Mouse (Mus musculus) B cell, adult (primary cell): ENCODE results near the gene Neurl4. TPM values are rescaled to one million over a fixed set of nuclear protein-coding genes. Genes with fewer than 3 reads are reported as not detected.

Experiments
- total RNA-seq: library from RNA; stranded (reverse); gene quantifications from 4 replicates; pipeline ENCODE4 v1.2.4, GENCODE M21; 2023; ENCODE audit not compliant: inconsistent age

Gene Neurl4
- total RNA-seq, result 55.7 to 74.4 TPM (median 62.8 TPM) in 4 replicates

DNA sequence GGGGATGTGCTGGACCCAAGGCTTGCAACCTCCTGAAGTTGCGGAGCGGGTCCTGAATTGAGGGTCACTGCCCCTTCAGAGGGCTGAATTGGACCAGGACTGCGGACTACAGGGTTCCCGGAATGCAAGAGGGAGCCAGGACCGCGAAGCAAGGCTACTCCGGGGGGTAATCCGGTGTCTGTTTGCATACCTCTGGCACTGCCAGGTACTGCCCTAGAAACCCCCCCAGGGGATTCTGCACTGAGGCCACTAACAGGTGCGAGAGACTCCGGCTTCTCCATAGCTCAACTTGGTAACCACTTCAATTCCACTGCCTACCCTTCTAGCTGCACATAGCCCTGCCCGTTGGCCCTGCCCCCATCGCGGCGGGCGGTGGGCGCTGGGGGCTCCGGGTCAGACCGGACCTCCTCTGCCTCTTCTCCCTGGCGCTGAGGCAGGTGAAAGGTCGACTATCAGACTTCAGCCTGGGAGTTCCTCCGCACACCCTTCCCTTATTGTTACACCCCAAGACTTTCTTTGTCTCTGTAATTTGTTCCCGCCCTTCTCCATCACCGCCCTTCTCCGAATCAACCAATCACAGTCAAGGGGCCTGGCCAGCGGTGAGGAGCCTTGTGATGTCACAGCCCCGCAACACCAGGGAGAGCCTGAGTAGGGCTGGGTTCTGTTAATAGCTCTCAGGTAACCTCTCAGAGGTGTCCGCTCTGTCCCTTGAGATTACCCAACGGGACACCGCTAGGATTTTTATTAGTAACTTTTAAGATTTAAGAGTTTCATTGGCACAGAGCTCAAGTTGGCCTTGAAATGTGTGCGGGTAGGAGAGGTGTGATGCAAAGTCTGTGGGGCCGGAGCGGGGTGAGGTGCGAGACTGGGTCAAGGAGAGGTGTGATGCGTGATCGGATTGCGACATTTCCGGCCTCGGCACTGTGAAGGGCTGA is at the start of gene Neurl4, which contains the start of gene 2810408A11Rik:
Gene Neurl4 (plus strand): TSS at position 602 of the 935 bp plus-strand sequence.
Gene 2810408A11Rik (minus strand): TSS at position 517 of the 935 bp plus-strand sequence.

DNA sequence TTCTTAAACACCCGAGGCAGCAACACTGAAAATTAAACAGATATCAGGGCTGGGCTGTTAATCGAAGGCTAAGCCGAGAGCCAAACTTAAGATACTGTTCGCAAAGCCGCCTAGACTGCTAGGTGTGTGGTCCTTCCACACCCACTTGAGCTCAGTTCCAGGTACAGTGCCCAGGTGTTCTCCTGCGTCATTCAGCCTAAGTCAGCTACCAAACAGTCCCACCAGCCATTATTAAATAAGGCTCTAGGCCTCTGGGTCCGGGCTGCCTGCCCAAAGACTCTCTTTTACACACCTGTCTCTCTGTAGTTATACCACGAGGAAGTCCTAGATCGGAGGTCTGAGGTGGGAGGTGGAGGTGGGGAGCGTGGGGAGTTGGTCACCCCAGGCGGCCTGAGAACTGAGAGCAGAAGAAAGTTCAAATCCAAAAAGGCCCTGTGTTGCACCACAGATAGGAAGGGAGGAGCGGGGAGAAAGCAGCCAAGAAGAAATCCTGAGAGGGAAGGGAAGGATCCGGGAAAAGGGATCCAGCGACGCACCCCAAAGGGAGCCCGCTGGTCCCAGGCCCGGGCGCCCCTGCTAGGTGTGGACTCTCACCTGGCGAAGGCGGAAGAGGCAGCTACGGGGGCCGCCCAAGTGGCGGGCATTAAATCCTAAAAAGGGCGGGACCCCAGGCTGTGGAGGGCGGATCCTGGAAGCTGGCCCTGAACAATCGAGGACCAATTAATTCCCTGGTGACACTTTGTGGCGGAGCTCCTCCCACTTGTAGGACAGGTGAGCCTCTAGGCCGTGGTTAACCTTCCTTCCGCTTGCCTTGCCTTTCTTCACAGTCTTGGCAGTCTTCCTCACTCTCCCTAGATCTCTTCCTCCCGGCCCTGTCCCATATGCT is 42.5 kb upstream of the Neurl4 start, which contains the start of gene Tnk1:
Gene Tnk1 (minus strand): TSS at position 618 of the 886 bp plus-strand sequence.

GRCm38 (mm10) chr11:69877878-69878277 is 23.0 kb upstream of the Neurl4 start, which contains the start of gene Tmem95:
Tmem95 (minus strand) TSS chr11:69878018.

GRCm38 (mm10) chr11:69880853-69881603 is 19.8 kb upstream of the Neurl4 start, which contains the start of gene Kctd11:
Kctd11 (minus strand) TSS chr11:69881406.

DNA sequence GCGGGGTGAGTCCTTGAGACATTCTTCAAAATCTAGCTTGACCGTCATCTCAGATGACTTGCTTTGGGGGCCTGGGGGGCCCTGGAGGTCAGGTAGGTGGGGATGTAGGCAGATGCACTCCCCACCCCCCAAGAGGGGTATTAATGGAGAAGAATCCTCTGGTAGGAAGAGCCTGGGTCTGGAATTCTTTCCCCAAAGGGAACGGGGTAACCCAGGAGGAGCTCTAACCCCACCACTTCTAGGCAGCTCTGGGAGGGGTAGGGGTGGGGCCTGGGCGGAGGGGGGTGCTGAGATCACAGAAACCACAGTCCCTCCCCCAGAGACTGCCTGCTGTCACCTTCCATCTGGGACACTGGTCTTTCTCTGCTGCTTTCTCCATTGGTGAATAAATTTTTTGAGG is 5.6 kb upstream of the Neurl4 start, which contains the start of gene Acap1:
Gene Acap1 (minus strand): TSS at position 249 of the 400 bp plus-strand sequence.

DNA sequence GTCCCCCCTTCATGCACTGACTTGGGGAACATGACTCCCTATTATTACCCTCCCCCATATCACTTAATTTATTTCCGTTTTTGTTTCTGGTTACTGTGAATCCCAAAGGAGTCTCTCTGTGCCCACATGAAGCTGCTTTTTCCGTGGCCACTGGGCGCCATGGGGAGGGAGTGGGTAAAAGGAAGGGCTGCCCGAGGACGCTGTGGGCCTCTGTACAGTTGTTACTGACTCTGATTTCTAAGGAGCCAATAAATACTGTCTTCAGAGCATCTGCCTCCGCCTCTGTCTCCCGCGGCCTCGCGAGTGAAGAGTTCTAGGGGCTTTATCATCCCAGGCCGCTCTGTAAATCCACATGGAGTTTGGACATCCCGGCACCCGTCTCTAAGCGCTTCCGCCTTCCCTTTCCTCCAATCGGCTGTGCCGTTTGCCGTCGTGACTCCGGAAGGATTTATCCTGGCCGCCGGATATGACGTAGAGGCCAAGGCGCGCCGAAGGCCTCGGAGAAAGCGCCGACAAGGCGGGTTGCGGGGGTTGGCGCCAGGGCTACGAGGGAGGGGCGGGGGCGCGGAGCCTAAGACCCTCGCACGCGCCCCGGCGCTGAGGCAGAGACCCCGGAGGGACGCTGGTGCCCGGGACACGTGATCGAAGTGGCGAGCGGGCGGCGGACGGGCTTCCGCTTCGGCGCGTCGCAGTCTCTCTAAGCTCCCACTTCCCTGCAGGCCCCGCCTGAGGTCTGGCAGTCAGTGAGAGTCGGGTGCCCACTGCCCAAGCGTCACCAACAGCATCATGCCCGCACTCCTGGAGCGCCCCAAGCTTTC is 12.9 kb downstream of the Neurl4 start, which contains the start of gene Gps2:
Gene Gps2 (plus strand): TSS at position 335 of the 818 bp plus-strand sequence.

GRCm38 (mm10) chr11:69921114-69922011 is 20.5 kb downstream of the Neurl4 start, which contains the start of gene Eif5a:
Eif5a (minus strand) TSS chr11:69921958.

DNA sequence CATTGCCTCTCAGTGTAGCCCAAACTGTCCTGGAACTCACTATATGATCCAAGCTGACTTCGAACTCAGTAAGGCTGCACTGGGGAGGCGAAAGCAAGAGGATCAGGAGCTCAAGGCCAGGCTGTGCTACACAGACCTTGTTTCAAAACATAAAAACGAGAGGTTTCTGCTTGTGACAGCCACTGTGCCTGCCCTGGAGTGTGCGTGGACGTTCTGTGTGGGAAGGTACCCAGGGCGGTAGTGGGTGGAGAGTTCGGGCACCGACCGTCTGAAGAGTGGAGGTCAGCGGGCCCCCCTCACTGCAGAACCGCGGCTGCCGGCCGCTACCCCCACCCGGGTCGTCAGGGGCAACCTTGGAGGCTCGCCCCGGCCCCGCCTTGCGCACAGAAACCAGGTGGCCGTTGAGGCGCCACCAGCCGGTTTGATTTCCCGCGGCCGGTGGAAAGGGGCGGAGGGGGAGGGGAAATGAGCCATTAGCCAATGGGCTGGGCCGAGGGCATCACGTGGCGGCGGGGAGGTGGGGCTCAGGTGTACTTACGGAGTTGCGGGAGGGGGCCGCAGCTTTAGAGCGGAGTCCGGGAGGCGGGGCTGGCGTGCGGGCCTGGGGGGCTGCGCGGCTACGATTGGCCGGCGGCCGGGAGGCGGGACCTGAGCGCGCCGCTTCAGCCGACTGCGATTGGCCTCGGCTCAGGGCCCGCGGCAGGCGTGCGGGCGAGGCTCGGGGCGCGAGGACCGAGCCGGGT is 34.4 kb downstream of the Neurl4 start, which contains the start of gene Ybx2:
Gene Ybx2 (plus strand): TSS at position 660 of the 743 bp plus-strand sequence.

GRCm38 (mm10) chr11:69948066-69948762 is 47.3 kb downstream of the Neurl4 start, which contains the start of gene Slc2a4:
Slc2a4 (minus strand) TSS chr11:69948188.

Other genes starting within 250 kb of the Neurl4 start
- gene Sox15, start 245.8 kb upstream of the Neurl4 start, total RNA-seq, result 0.84 TPM in 1 of 4 replicates, not detected in the others
- 58.0 to 71.6 TPM (median 63.0 TPM) in 4 replicates for gene Mpdu1, start 238.4 kb upstream of the Neurl4 start, total RNA-seq
- 11.8 to 14.7 TPM (median 12.5 TPM) in 4 replicates for gene Cd68, start 234.9 kb upstream of the Neurl4 start, total RNA-seq
- 670 to 697 TPM (median 692 TPM) in 4 replicates for gene Eif4a1, start 228.6 kb upstream of the Neurl4 start, total RNA-seq
- 108 to 153 TPM (median 136 TPM) in 4 replicates for gene Senp3, start 219.0 kb upstream of the Neurl4 start, total RNA-seq
- 0.32 TPM in 1 of 4 replicates, not detected in the others for gene Tnfsf13, start 215.3 kb upstream of the Neurl4 start, total RNA-seq
- gene Tnfsf12, start 205.2 kb upstream of the Neurl4 start, total RNA-seq, result 0.51 TPM in 1 of 4 replicates, not detected in the others
- gene Tnfsfm13, start 205.0 kb upstream of the Neurl4 start, total RNA-seq, result 0.45 to 0.78 TPM in 2 of 4 replicates, not detected in the others
- 231 to 244 TPM (median 242 TPM) in 4 replicates for gene Polr2a, start 142.4 kb upstream of the Neurl4 start, total RNA-seq
- gene Slc35g3, start 139.1 kb upstream of the Neurl4 start, total RNA-seq, result not detected in 4 replicates
- 52.3 to 57.6 TPM (median 54.5 TPM) in 4 replicates for gene Zbtb4, start 135.2 kb upstream of the Neurl4 start, total RNA-seq
- 8.3 to 11.3 TPM (median 10.1 TPM) in 4 replicates for gene Chrnb1, start 105.1 kb upstream of the Neurl4 start, total RNA-seq
- gene Fgf11, start 99.2 kb upstream of the Neurl4 start, total RNA-seq, result 0.16 to 0.27 TPM in 2 of 4 replicates, not detected in the others
- gene Tmem102, start 95.4 kb upstream of the Neurl4 start, total RNA-seq, result not detected in 4 replicates
- gene Gm39566, start 85.8 kb upstream of the Neurl4 start, total RNA-seq, result not detected in 4 replicates
- not detected in 4 replicates for gene Spem2, start 82.6 kb upstream of the Neurl4 start, total RNA-seq
- not detected in 4 replicates for gene Spem1, start 78.9 kb upstream of the Neurl4 start, total RNA-seq
- 0.24 to 1.3 TPM (median 0.59 TPM) in 4 replicates for gene Nlgn2, start 63.3 kb upstream of the Neurl4 start, total RNA-seq
- gene Tmem256, start 62.6 kb upstream of the Neurl4 start, total RNA-seq, result 30.9 to 38.6 TPM (median 37.0 TPM) in 4 replicates
- gene Plscr3, start 54.7 kb upstream of the Neurl4 start, total RNA-seq, result 9.8 to 13.0 TPM (median 11.5 TPM) in 4 replicates
- not detected in 4 replicates for gene Tnk1, start 42.3 kb upstream of the Neurl4 start, total RNA-seq
- gene Tmem95, start 23.1 kb upstream of the Neurl4 start, total RNA-seq, result not detected in 4 replicates
- gene Kctd11, start 19.7 kb upstream of the Neurl4 start, total RNA-seq, result 1.8 to 2.3 TPM (median 2.0 TPM) in 4 replicates
- gene Acap1, start 5.5 kb upstream of the Neurl4 start, total RNA-seq, result 477 to 556 TPM (median 497 TPM) in 4 replicates
- 2.1 to 2.7 TPM (median 2.3 TPM) in 4 replicates for gene 2810408A11Rik, start 85 bp upstream of the Neurl4 start, total RNA-seq
- gene Gps2, start 12.8 kb downstream of the Neurl4 start, total RNA-seq, result 138 to 159 TPM (median 142 TPM) in 4 replicates
- 362 to 387 TPM (median 377 TPM) in 4 replicates for gene Eif5a, start 20.9 kb downstream of the Neurl4 start, total RNA-seq
- gene Ybx2, start 34.7 kb downstream of the Neurl4 start, total RNA-seq, result not detected in 4 replicates
- not detected in 4 replicates for gene Slc2a4, start 47.1 kb downstream of the Neurl4 start, total RNA-seq
- gene Cldn7, start 63.7 kb downstream of the Neurl4 start, total RNA-seq, result not detected in 4 replicates
- 103 to 123 TPM (median 108 TPM) in 4 replicates for gene Ctdnep1, start 80.1 kb downstream of the Neurl4 start, total RNA-seq
- 34.4 to 62.8 TPM (median 46.7 TPM) in 4 replicates for gene Elp5, start 81.4 kb downstream of the Neurl4 start, total RNA-seq
- 311 to 355 TPM (median 331 TPM) in 4 replicates for gene Gabarap, start 90.1 kb downstream of the Neurl4 start, total RNA-seq
- gene Phf23, start 94.7 kb downstream of the Neurl4 start, total RNA-seq, result 52.7 to 62.9 TPM (median 56.6 TPM) in 4 replicates
- 48.4 to 53.5 TPM (median 51.0 TPM) in 4 replicates for gene Dvl2, start 99.5 kb downstream of the Neurl4 start, total RNA-seq
- 53.0 to 60.7 TPM (median 59.3 TPM) in 4 replicates for gene Acadvl, start 114.3 kb downstream of the Neurl4 start, total RNA-seq
- gene Dlg4, start 115.9 kb downstream of the Neurl4 start, total RNA-seq, result 3.5 to 5.4 TPM (median 4.2 TPM) in 4 replicates
- gene Asgr1, start 153.0 kb downstream of the Neurl4 start, total RNA-seq, result not detected in 4 replicates
- not detected in 4 replicates for gene Asgr2, start 191.6 kb downstream of the Neurl4 start, total RNA-seq
- not detected in 4 replicates for gene Mgl2, start 229.3 kb downstream of the Neurl4 start, total RNA-seq